Mouse (Mus musculus) kidney, adult 2 months (tissue): ENCODE data around the gene Imp4. TPM values are rescaled to one million over a fixed set of nuclear protein-coding genes. Genes with fewer than 3 reads are reported as not detected.

Experiments used
- DNase-seq: peaks from one replicate; pipeline ENCODE4 v3.0.0; 2021
- H3K27ac ChIP-seq: fragments of 200-500 bp; 2 replicates; pipeline ENCODE4 v1.5.1; 2012; ENCODE audit warnings: low read depth, low read length, control low read depth, inconsistent platforms; ENCODE audit not compliant: insufficient read depth
- H3K27me3 ChIP-seq: fragments of 200-500 bp; replicated peaks from 2 replicates; pipeline ENCODE4 v1.6.1; 2012; ENCODE audit warnings: mild to moderate bottlenecking, moderate library complexity, low read length, inconsistent platforms; ENCODE audit not compliant: control insufficient read depth, insufficient read depth
- H3K36me3 ChIP-seq: fragments of 200-500 bp; 2 replicates; pipeline ENCODE4 v1.6.1; 2012; ENCODE audit warnings: mild to moderate bottlenecking, moderate library complexity, low read length, inconsistent platforms; ENCODE audit not compliant: control insufficient read depth, insufficient read depth
- H3K4me1 ChIP-seq: fragments of 200-500 bp; 2 replicates; pipeline ENCODE4 v1.6.1; 2011; ENCODE audit warnings: low read length; ENCODE audit not compliant: control insufficient read depth, insufficient read depth
- H3K4me3 ChIP-seq: fragments of 200-500 bp; 2 replicates; pipeline ENCODE4 v1.5.1; 2011; ENCODE audit warnings: mild to moderate bottlenecking, low read depth, low read length, control low read depth; ENCODE audit not compliant: insufficient read depth
- CTCF ChIP-seq: fragments of 200-500 bp; conservative IDR thresholded peaks from 2 replicates; pipeline ENCODE4 v1.5.1; 2011; ENCODE audit warnings: low read depth, mild to moderate bottlenecking, control low read depth, low read length, moderate library complexity, mixed read lengths; ENCODE audit not compliant: insufficient read depth, insufficient read length
- POLR2A ChIP-seq: fragments of 200-500 bp; IDR thresholded peaks from one replicate; pipeline ENCODE4 v1.6.1; 2011; ENCODE audit warnings: low read depth, low read length, control low read depth
- WGBS: fragments of 180-500 bp; shearing (Covaris S2); methylation state at CpG from one replicate; pipeline ENCODE4 v1.1.7; 2018; 5-methylcytosine and 5-hydroxymethylcytosine counted together
- polyA plus RNA-seq: library from polyadenylated mRNA; depleted of rRNA; stranded (reverse); fragments of >200 nt; gene quantifications from 2 replicates; pipeline ENCODE4 v1.2.3, GENCODE M21; 2012

Imp4 gene
- polyA plus RNA-seq, 1 experiment, result 64.7 TPM

DNA sequence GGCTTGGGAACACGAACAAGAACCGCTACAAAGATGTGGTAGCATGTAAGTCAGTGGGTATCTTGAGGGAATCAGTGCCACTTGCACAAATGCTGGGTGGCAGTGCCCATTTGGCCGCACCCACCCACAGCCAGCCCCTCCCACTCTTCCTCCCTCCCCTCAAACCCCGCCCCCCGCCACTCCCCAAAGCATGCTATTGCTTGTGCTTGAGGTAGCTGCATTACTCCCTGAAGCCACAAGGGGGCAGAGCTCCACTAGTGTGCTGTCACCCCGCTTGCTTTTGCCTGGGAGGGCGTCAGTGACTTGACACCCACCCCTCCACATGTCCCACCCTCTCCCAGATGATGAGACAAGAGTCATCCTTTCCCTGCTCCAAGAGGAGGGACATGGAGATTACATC, 23.1 kb downstream of the Imp4 start:
- WGBS, result 26% methylated on average over 7 of the region's 7 CpGs
- Histone ChIP-seq H3K4me1 (no peaks in the 10 kb centered on the region), H3K27me3 (no peaks in the 10 kb centered on the region), H3K27ac (no peak overlapping the region), H3K4me3 (no peak overlapping the region), H3K36me3 (no peaks in the 10 kb centered on the region)
- DNase-seq, result peak; percentile 49
- TF ChIP-seq CTCF (peak; percentile 64), POLR2A (no peak)

DNA sequence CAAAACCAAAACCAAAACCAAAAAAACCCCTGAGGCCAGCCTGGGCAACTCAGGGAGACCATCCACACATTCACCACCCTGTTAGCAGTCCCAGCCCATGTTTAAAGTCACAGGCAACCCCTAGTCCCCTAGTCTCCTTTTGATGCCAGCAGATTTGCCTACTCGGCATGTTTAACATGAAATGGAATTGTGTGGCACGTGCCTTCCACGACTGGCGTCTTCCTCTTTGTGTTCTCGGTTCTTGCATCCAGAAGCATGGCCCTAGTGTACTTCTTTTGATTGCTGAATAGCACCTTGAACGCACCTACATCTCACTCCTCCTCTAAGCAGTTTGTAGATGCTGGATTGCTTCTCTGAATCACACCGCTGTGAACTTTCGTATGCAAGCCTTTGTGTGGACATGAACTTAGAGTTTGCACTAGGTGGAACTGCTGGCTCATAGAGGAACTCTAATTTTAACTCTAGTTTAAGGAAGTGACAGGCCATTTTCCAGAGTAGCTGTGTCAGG, 24.7 kb downstream of the Imp4 start:
- peak; percentile 13 for DNase-seq
- no peak overlapping the region for H3K27ac ChIP-seq
- no peak for TF ChIP-seq CTCF
- TF ChIP-seq POLR2A, result no peak
- no peaks in the 10 kb centered on the region for H3K4me1 ChIP-seq
- H3K4me3 ChIP-seq, result no peak overlapping the region
- H3K27me3 ChIP-seq, result no peaks in the 10 kb centered on the region
- no peaks in the 10 kb centered on the region for H3K36me3 ChIP-seq
- 85% methylated on average over 8 of the region's 8 CpGs for WGBS

DNA sequence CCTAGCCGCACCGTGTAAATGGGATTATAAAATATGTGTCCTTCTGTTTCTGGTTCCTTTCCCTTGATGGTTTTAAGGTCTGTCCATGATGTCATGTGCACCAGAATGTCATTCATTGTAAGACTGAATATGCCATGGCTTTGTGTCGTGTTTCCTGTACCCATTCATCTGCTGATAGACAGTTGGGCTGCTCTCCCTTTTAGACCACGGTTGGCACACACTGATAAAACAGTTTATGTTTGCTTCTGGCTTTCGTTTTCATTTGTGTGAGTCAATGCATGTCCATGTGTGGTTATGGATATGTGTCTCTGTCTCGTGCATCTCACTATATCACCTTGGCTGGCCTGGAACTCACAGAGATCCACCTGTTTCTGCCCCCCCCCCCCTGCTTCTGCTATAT, 25.8 kb downstream of the Imp4 start:
- WGBS, result 78% methylated on average over 6 of the region's 6 CpGs
- DNase-seq, result no peak
- no peak overlapping the region for H3K27ac ChIP-seq
- H3K27me3 ChIP-seq, result no peaks in the 10 kb centered on the region
- no peak overlapping the region for H3K4me3 ChIP-seq
- no peaks in the 10 kb centered on the region for H3K36me3 ChIP-seq
- TF ChIP-seq CTCF, result no peak
- TF ChIP-seq POLR2A, result no peak
- no peaks in the 10 kb centered on the region for H3K4me1 ChIP-seq

DNA sequence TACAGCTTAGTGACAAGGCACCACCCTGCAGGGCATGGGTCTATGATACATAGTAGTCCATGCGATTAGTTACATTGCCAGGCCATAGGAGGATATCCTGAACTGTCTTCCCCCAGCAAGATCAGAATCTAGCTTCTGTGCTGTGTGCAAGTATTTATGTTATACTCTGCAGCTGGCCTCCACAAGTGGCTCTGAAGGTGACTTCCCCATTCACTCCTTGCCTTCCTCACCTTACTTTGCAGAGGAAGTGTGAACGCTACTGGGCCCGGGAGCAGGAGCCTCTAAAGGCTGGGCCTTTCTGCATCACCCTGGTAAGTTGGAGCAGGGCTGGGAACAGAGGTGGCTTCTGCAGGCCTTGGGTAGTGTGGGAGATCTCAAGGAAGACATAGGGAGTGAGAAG, 28.4 kb downstream of the Imp4 start:
- no peak overlapping the region for H3K4me3 ChIP-seq
- DNase-seq, result no peak
- no peaks in the 10 kb centered on the region for H3K27me3 ChIP-seq
- no peaks in the 10 kb centered on the region for H3K4me1 ChIP-seq
- TF ChIP-seq POLR2A (no peak), CTCF (no peak)
- H3K27ac ChIP-seq, result no peak overlapping the region
- H3K36me3 ChIP-seq, result no peaks in the 10 kb centered on the region
- WGBS, result 73% methylated on average over 3 of the region's 3 CpGs

DNA sequence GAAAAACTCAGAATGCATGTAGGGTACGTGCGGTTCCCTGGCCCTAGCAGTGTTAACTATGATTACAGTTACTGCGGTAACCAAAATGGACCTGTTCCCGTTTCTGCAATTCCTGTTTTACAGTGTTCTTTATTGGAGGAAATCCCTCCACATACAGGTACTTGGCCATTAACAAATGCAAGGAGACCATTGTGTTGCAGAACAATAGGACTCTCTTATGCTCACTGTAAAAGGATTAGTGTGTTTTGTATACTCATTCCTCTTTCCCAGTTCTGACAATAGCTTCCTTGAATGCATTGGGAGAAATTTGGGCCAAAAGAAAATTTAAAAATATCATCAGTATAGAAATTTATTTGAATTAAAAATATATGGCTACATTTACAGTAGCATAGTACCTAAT, 28.8 kb downstream of the Imp4 start:
- Histone ChIP-seq H3K4me1 (no peaks in the 10 kb centered on the region), H3K36me3 (no peaks in the 10 kb centered on the region), H3K27me3 (no peaks in the 10 kb centered on the region), H3K4me3 (no peak overlapping the region), H3K27ac (no peak overlapping the region)
- DNase-seq, result no peak
- 84% methylated on average over 4 of the region's 4 CpGs for WGBS
- TF ChIP-seq CTCF (no peak), POLR2A (no peak)

DNA sequence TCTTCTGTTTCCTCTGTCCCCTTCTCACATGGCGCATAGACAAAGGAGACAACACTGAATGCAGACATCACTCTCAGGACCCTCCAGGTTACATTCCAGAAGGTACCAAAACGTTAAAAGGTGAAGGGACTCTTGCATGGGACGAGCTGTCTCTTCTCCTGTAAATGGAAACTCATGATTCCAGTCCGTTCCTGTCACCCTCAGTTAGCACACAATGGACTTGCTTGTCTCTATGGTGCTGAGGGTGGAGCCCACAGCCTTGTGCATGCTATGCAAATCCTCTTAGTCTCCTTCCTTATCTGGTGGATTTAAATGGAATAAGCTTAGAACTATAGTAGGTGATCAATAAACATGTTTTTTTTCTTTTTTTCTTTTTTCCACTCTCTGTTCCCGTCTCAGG, 30.1 kb downstream of the Imp4 start:
- H3K27ac ChIP-seq, result no peak overlapping the region
- H3K27me3 ChIP-seq, result no peaks in the 10 kb centered on the region
- no peak for DNase-seq
- no peak overlapping the region for H3K4me3 ChIP-seq
- H3K36me3 ChIP-seq, result no peaks in the 10 kb centered on the region
- no peaks in the 10 kb centered on the region for H3K4me1 ChIP-seq
- TF ChIP-seq CTCF, result no peak
- TF ChIP-seq POLR2A, result no peak
- WGBS, result 82% methylated on average over 5 of the region's 5 CpGs

DNA sequence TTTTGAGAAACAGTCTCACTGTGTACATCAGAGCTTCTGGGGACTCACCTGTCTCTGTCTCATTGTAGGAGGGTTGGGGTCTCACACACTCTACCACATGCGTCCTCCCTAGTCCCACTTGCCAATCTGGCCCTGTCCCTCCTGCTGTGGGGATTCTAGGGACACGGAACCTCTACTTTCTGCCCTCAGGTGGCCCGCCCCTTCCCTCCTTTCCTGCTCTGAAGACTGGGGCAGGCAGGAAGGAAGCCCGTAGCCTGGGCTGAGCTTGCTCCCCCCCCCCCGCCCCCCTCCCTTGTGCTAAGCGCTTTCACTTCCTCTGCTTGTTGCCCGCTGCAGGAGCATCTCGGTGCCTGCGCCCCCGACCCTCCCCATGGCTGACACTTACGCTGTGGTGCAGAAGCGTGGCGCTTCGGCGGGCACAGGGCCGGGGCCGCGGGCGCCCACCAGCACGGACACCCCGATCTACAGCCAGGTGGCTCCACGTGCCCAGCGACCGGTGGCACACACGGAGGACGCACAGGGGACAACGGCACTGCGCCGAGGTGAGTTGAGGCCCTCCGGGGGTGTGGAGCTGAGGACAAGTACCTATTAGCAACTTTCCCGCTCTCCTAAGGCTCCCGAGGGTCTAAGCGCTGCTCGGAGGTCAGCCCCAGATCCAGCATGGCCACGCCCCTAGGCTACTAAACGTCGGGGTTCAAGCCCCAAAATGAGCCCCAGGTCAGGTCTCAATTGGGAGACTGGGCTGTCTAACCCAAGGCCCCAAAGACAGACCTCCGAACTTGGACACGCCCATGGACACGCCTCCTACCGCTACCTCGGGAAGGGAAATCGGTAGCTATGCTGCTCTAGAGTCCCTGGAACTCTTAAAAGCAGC, 33.0 kb downstream of the Imp4 start:
- Histone ChIP-seq H3K27me3 (no peaks in the 10 kb centered on the region), H3K27ac (no peak overlapping the region), H3K36me3 (no peaks in the 10 kb centered on the region), H3K4me3 (peak overlapping the region; percentile 60), H3K4me1 (no peaks in the 10 kb centered on the region)
- peak; percentile 41 for DNase-seq
- no peak for TF ChIP-seq POLR2A
- no peak for TF ChIP-seq CTCF
- WGBS, result 1% methylated on average over 42 of the region's 43 CpGs
